Mouse (Mus musculus) C2C12 (cell line): ENCODE measurements around the gene Dtl.

Experiments
- CTCF ChIP-seq: IDR thresholded peaks from one replicate; pipeline ENCODE4 v1.5.1; 2011; ENCODE audit not compliant: control insufficient read depth, insufficient read depth, insufficient read length
- FOSL1 ChIP-seq: IDR thresholded peaks from one replicate; pipeline ENCODE4 v1.8.0; 2011; ENCODE audit warnings: mild to moderate bottlenecking, low read length; ENCODE audit not compliant: poor library complexity, insufficient read depth, severe bottlenecking

- no peak for TF ChIP-seq CTCF
- no peak for TF ChIP-seq FOSL1
These were observed 4.9 kb downstream of the Dtl start for GRCm38 (mm10) chr1:191570415-191570814.
